Mouse (Mus musculus) thymus, postnatal 0 days (tissue): ENCODE measurements around the gene Tpst2. TPM values are rescaled to one million over a fixed set of nuclear protein-coding genes. Genes with fewer than 3 reads are reported as not detected.

Source experiments
- polyA plus RNA-seq: library from polyadenylated mRNA; unstranded; fragments of >200 nt; fragmentation: Nextera tagmentation; extraction: Ambion mirVana; gene quantifications from 2 replicates; pipeline ENCODE4 v1.2.1, GENCODE M21; 2015

Gene Tpst2
- polyA plus RNA-seq, 1 experiment from 2014 or later, result 44.6 TPM

Other genes with a start within 250 kb of the Tpst2 start
- 1.2 and 1.8 TPM in 2 replicates for gene Cryba4, start 24.2 kb upstream of the Tpst2 start, polyA plus RNA-seq
- gene Crybb1, start 20.9 kb upstream of the Tpst2 start, polyA plus RNA-seq, result 0.49 and 0.74 TPM in 2 replicates
- gene Tfip11, start 49.7 kb downstream of the Tpst2 start, polyA plus RNA-seq, result 26.9 and 27.9 TPM in 2 replicates
- 28.0 and 30.2 TPM in 2 replicates for gene Srrd, start 66.3 kb downstream of the Tpst2 start, polyA plus RNA-seq
- 19.9 and 23.7 TPM in 2 replicates for gene Hps4, start 66.4 kb downstream of the Tpst2 start, polyA plus RNA-seq
- gene Gm6583, start 79.3 kb downstream of the Tpst2 start, polyA plus RNA-seq, result 0.05 and 0.13 TPM in 2 replicates
- 0.23 and 0.63 TPM in 2 replicates for gene Asphd2, start 118.2 kb downstream of the Tpst2 start, polyA plus RNA-seq
- gene Gm6588, start 172.7 kb downstream of the Tpst2 start, polyA plus RNA-seq, result not detected in 2 replicates